Mouse (Mus musculus) embryo, embryonic 9.5 days (tissue): ENCODE measurements around the gene Slc27a4.

ENCODE experiments used
- DNase-seq: peaks from one replicate; pipeline ENCODE4 v3.0.0-alpha.2; 2017; ENCODE audit errors: extremely low spot score

The Slc27a4 gene

GRCm38 (mm10) chr2:29856451-29857260, 54.2 kb downstream of the Slc27a4 start:
- peak; percentile 81 for DNase-seq

GRCm38 (mm10) chr2:29857341-29857740, 54.9 kb downstream of the Slc27a4 start:
- no peak for DNase-seq

- no peak for DNase-seq
Measured at GRCm38 (mm10) chr2:29857967-29858366, 55.5 kb downstream of the Slc27a4 start.

GRCm38 (mm10) chr2:29858748-29859473, 56.5 kb downstream of the Slc27a4 start:
- DNase-seq = peak; percentile 86

- DNase-seq = no peak
Measured at GRCm38 (mm10) chr2:29865125-29865524, 62.7 kb downstream of the Slc27a4 start.
